Mouse (Mus musculus): ENCODE measurements around the gene Insm1.

- no peak for TF ChIP-seq TAL1 (IDR thresholded peaks at IDR 0.05; ENCODE audit: low read length)
- TF ChIP-seq GATA1 (IDR thresholded peaks at IDR 0.05; ENCODE audit: low read length), result no peak
These were observed 183 bp downstream of the Insm1 start for GRCm38 (mm10) chr2:146221929-146222278.

Data from erythroblast, embryonic 14.5 days (primary cell).